Mouse (Mus musculus) thymus, adult 2 months (tissue): ENCODE data around the gene BC005537.

Source experiments
- CTCF ChIP-seq: fragments of 200-500 bp; IDR thresholded peaks from 2 replicates; pipeline ENCODE4 v1.5.1; 2012; ENCODE audit warnings: mild to moderate bottlenecking, control low read depth, low read length, moderate library complexity, borderline replicate concordance; ENCODE audit not compliant: control insufficient read depth, poor library complexity, insufficient read depth; ENCODE audit errors: extremely low read depth
- POLR2A ChIP-seq: fragments of 200-500 bp; IDR thresholded peaks from 2 replicates; pipeline ENCODE4 v1.6.1; 2012; ENCODE audit warnings: mild to moderate bottlenecking, low read length, control low read depth, moderate library complexity; ENCODE audit not compliant: control insufficient read depth, poor library complexity, insufficient read depth; ENCODE audit errors: extremely low read depth

DNA sequence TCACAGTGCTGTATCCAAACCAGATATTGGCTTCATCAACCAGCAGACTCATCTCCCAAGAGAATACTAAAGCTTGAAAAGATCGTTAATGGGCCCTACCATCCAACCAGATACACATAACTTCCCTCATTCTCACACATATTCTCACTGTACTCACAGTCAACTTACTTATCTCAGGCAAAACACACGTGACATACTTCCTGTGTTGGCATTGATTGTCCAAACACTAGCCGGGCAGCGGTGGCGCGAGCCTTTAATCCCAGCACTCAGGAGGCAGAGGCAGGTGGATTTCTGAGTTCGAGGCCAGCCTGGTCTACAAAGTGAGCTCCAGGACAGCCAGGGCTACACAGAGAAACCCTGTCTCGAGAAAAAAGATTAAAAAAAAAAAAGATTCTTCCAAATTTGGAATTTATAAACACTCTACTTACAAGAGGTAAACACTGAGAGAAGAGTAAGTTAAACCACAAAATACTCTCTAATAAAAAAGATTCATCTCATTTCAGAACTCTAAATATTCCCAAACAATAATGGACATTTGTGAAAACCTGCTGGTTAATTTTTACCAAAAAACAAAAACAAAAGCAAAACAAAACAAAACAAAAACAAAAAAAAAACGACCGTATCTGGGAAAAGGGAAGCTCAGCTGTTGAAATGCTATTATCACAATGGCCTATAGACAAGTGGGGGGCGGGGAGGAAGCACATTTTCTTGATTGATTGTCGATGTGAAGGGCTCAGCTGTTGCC, 43.5 kb upstream of the BC005537 start:
- TF ChIP-seq CTCF (no peak), POLR2A (no peak)
